Mouse (Mus musculus): Measurements from ENCODE around the gene Pex10. TPM values are rescaled to one million over a fixed set of nuclear protein-coding genes. Genes with fewer than 3 reads are reported as not detected.

Gene Pex10
- polyA plus RNA-seq, 1 experiment from 2014 or later: 22.7 TPM

DNA sequence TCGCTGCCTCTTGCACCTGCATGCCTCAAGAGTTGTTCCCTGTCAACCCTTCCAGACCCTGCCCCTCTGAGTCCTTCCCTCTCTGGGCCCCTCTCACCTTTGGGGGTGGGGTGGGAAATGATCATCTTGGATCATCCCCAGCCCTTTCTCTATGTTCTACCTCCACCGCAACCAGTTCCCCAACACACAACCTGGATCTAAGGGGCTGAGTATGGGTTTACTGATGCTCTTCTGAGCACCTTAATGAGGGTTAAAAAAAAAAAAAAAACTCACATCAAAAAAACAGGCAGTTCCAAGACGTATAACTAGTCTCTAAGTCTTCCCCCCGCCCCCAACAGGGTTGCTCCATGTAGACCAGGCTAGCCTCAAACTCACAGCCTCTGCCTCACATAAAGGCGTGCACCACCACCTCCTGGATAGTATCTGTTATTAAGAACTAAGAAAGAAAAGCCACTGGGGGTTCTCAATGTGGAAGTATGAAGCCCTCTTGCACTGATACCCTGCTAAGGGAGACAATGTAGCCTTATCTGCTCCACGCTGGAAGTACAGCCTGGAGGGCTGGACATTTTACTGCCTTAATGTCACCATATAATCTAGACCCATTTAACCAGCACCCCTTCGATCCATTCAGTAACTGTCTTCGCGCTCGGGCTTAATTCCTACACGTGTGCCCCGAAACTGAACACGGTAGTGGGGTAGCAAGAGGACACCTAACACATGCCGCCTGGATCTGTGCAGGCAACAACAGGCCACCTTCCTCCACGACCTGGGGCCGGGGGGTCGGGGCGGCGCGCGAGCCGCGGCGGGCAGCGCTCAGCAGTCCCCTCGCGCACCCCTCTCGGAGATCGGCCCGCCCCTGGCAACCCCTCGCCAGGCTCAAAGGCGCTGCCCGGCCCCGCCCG lies 18.6 kb downstream of the Pex10 start:
- ATAC-seq (replicated peaks): 0 out of 2 replicates have a peak, but pooled peaks have one; percentile 0
- 6% methylated on average over 35 of the region's 35 CpGs for WGBS

DNA sequence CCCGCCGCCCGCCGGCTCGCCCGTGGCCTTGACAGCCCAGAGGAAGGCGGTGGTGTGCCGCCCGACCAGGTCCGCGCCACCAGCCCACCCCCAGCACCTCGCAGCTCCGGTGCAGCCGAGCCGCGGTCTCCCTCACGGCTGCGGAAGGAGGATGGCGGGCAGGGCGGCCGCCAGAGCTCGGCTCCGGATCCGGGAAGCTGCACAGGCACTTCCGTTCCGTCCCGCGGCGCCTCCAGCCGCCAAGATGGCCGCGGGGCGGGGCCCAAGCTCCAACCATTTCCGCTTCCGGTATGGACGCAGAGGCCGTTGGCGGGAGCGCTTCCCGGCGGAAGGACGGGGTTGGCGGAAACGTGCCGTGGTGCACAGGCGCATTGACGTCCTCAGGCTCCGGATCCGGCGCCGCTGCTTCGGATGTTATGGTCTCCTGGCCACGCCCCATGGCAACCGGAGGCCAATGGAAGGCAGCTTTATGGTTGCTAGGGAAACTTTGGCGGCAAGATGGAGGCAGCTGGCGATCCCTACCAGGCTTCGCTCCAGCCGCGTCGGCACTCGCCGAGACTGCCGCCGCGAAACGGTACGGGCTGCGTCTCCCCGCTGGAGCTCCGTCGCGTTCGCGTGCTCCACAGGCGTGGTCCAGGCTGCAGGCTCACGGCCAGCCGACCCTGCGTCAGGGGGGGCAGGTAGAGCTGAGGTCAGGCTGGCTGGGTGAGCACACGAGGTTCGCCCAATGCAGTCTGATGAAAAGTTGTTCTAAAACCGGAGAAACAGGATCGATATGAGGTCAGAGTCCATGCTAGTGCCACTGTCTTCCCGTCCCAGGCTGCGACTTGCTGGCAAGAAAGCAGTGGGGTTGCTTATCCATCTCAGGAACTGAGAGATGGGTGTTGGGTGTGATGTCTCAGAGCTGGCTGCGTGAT lies 19.6 kb downstream of the Pex10 start, which contains the start of the genes Rer1 and Morn1:
Gene Rer1 (minus strand): TSS at position 275 of the 917 bp plus-strand sequence.
Gene Morn1 (plus strand): TSS at position 470 of the 917 bp plus-strand sequence.
- under 1% methylated on average over 82 of the region's 85 CpGs for WGBS
- Histone ChIP-seq H3K36me3 (replicated peaks) (peaks cover 3% of the 10 kb centered on the region), H3K9me3 (no peaks in the 10 kb centered on the region), H3K27ac (peak within 1 kb of the TSS; percentile 94), H3K4me1 (peaks cover 29% of the 10 kb centered on the region), H3K4me2 (peak within 1 kb of the TSS; percentile 82), H3K27me3 (replicated peaks) (no peaks in the 10 kb centered on the region), H3K4me3 (peak within 1 kb of the TSS; percentile 55), H3K9ac (peak within 1 kb of the TSS; percentile 96)
- ATAC-seq (replicated peaks): peak; percentile 98

More for the DNA sequence above, 18.6 kb downstream of the Pex10 start:
- peaks cover 5% of the 10 kb centered on the region for H3K36me3 ChIP-seq (replicated peaks)
- no peaks in the 10 kb centered on the region for H3K27me3 ChIP-seq (replicated peaks)
- peak overlapping the region; percentile 55 for H3K4me3 ChIP-seq
- H3K9me3 ChIP-seq: no peaks in the 10 kb centered on the region
- H3K27ac ChIP-seq: peak overlapping the region; percentile 94
- H3K4me2 ChIP-seq: peak overlapping the region; percentile 82
- peak overlapping the region; percentile 96 for H3K9ac ChIP-seq
- H3K4me1 ChIP-seq: peaks cover 29% of the 10 kb centered on the region

DNA sequence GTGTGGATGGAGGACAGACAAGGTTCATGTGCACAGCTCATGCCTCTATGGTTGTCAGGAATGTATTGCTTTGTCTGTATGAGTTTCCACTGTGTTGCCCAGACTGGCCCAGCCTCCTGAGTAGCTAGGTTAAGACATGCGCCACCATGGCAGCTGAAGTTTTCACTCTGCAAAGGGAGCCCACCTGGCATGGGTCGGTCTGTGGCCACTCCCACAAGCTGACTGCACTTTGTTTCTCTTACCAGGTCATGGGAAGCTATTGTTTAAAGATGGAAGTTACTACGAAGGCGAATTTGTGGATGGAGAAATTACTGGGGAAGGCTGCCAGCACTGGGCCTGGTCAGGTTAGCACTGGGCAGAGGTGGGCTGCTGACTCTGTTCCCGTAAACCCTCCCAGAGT lies 22.4 kb downstream of the Pex10 start:
- WGBS: 88% methylated on average over 5 of the region's 5 CpGs
- H3K27ac ChIP-seq: no peak overlapping the region
- ATAC-seq (replicated peaks): no peak
- H3K4me1 ChIP-seq: peaks cover 22% of the 10 kb centered on the region
- H3K36me3 ChIP-seq (replicated peaks): no peaks in the 10 kb centered on the region
- no peak overlapping the region for H3K4me2 ChIP-seq
- H3K9ac ChIP-seq: no peak overlapping the region
- no peak overlapping the region for H3K4me3 ChIP-seq
- H3K9me3 ChIP-seq: no peaks in the 10 kb centered on the region
- H3K27me3 ChIP-seq (replicated peaks): no peaks in the 10 kb centered on the region

DNA sequence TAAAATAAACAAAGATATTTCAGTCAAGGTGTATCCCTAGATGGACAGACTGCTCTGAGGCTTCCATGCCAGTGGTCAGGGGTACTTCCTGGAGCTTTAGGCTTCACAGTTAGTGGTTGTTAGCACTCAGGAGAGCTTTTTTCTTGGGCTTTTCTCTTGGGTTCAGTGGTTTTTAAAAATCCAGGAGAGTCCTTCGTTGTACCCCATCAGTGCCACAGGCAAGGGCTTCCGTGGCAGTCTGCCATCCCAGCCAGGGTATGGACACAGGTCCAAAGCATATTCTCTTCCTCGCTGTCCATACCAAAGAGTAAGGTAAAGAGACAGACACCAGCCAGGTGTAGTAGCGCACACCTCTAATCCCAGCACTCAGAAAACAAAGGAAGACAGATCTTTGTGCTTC lies 23.3 kb downstream of the Pex10 start:
- H3K9ac ChIP-seq: no peak overlapping the region
- 94% methylated on average over 4 of the region's 4 CpGs for WGBS
- peaks cover 14% of the 10 kb centered on the region for H3K4me1 ChIP-seq
- no peak overlapping the region for H3K4me3 ChIP-seq
- H3K27me3 ChIP-seq (replicated peaks): no peaks in the 10 kb centered on the region
- ATAC-seq (replicated peaks): no peak
- no peak overlapping the region for H3K4me2 ChIP-seq
- H3K27ac ChIP-seq: no peak overlapping the region
- no peaks in the 10 kb centered on the region for H3K9me3 ChIP-seq
- H3K36me3 ChIP-seq (replicated peaks): no peaks in the 10 kb centered on the region

DNA sequence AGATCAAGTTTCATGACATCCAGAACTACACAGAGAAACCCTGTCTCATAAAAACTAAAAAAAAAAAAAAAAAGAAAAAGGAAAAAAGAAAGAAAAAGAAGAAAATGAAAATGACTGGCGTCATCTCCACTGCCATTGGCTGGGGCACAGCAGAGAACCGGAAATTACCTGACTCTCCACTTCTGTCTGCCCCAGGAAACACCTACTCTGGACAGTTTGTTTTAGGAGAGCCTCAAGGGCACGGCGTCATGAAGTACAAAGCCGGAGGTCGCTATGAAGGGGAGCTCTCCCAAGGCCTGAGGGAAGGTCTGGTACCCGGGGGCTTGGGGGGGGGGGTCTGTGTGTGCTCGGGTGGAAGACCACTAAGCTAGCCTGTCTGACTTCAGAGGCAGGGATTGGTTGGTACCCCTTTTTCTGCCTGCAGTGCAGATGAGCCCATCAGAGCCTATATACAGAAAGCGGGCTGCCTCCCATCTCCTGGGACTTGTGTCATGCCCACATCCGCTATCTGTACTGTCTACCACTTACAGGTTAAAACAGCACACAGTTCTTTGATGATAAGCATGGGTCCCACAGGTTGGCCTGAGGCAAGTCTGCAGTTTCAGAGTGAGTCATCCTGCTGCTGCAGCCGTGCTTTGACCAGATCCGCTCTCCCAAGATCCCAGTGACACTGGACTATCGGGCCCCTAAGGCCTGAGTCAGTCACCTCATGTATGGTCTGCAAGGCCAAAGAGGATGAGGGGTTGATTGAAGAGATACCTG lies 24.1 kb downstream of the Pex10 start:
- 93% methylated on average over 13 of the region's 13 CpGs for WGBS
- no peak for ATAC-seq (replicated peaks)
- no peak overlapping the region for H3K4me3 ChIP-seq
- no peak overlapping the region for H3K27ac ChIP-seq
- no peak overlapping the region for H3K4me2 ChIP-seq
- H3K4me1 ChIP-seq: peaks cover 12% of the 10 kb centered on the region
- no peaks in the 10 kb centered on the region for H3K27me3 ChIP-seq (replicated peaks)
- no peaks in the 10 kb centered on the region for H3K36me3 ChIP-seq (replicated peaks)
- H3K9me3 ChIP-seq: no peaks in the 10 kb centered on the region
- no peak overlapping the region for H3K9ac ChIP-seq

DNA sequence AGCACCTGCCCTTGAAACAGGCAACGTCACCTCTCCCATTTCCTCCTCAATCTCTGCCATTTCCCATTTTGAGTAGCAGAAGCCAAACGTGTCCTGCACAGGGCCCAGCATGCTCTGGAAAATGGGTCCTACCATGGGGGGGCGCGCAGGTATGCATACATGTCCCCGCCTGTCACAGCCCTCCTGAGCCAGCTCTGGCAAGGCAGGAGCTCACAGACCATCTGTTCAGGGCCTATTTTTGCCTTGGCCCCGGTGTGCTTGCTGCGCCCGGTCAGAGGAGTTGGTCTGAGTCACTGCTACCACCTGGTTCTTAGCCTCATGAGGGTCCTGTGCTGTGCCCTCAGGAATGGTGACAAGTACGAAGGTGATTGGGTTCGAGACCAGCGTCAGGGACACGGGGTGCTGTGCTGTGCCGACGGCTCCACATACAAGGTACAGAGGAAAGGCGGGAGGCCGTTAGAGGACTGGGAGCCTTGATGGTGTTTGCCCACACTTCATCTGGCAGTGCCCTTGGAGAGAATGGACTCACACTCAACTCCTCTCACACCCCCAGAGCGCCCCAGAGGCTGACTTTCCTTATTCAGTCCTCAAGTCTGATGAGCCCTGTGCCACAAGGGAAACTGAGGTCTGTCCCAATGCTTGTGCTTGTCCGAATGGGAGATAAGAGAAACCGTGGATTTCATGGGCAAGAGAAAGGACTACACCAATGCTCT lies 26.1 kb downstream of the Pex10 start:
- no peak overlapping the region for H3K4me2 ChIP-seq
- no peak for ATAC-seq (replicated peaks)
- H3K27ac ChIP-seq: no peak overlapping the region
- no peaks in the 10 kb centered on the region for H3K36me3 ChIP-seq (replicated peaks)
- 91% methylated on average over 19 of the region's 19 CpGs for WGBS
- H3K9me3 ChIP-seq: no peaks in the 10 kb centered on the region
- no peak overlapping the region for H3K9ac ChIP-seq
- no peaks in the 10 kb centered on the region for H3K27me3 ChIP-seq (replicated peaks)
- peaks cover 3% of the 10 kb centered on the region for H3K4me1 ChIP-seq
- H3K4me3 ChIP-seq: no peak overlapping the region

DNA sequence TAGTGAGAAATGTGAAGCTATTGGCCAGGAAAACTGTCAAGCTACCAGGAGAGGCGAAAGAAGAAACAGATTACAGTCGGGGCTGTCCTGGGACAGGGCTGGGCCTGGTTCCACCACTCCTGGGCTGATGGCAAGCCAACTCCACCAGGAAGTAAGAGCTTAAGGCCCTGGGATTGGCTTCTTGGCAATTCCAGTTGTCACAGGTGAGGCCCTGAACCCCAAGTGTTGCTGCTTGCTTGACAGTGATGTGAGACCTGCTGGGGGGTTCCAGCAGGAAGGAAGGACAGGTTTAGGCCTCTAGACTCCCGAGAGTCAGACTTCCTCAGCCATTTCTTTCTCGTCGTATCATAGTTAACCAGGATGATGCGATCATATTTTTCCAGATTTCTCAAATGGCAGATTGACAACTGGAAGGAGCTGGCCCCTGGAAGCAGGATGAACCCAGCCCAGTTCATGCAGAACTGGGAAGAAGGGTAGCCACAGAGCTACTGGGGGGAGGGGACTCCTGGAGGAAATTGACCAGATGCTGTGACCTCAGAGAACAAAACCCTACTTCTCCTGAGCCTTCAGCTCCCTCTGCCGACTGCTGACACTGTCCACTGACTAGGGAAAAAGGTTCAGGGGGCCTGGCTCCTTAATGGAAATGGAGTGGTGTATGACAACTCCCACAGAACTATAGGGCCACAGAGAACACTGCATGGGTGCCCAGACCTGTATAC lies 26.8 kb downstream of the Pex10 start:
- no peak for ATAC-seq (replicated peaks)
- H3K27me3 ChIP-seq (replicated peaks): no peaks in the 10 kb centered on the region
- H3K36me3 ChIP-seq (replicated peaks): no peaks in the 10 kb centered on the region
- H3K4me2 ChIP-seq: no peak overlapping the region
- peaks cover 3% of the 10 kb centered on the region for H3K4me1 ChIP-seq
- no peaks in the 10 kb centered on the region for H3K9me3 ChIP-seq
- H3K9ac ChIP-seq: no peak overlapping the region
- 86% methylated on average over 7 of the region's 7 CpGs for WGBS
- no peak overlapping the region for H3K4me3 ChIP-seq
- H3K27ac ChIP-seq: no peak overlapping the region

DNA sequence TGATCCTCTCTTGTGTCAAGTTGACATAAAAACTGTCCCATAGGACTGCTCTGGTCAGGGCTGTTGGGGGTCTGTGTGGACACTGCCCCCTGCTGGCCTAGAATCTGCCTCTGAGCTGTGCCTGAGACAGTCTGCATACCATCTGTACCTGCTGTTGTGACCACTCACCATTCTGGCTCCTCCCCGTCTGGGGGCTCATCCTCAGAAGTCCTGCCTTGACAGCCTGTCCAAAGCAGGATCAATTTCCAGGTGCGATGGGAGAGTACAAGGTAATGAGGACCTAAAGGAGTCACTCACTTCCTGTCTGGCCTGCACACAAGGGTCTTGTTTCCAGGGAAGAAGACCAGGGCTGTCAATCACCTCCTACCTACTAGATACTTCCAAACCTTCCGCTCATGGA lies 27.7 kb downstream of the Pex10 start:
- Histone ChIP-seq H3K4me2 (no peak overlapping the region), H3K4me3 (no peak overlapping the region), H3K4me1 (peaks cover 3% of the 10 kb centered on the region), H3K27me3 (replicated peaks) (no peaks in the 10 kb centered on the region), H3K9ac (no peak overlapping the region), H3K27ac (no peak overlapping the region), H3K9me3 (no peaks in the 10 kb centered on the region), H3K36me3 (replicated peaks) (no peaks in the 10 kb centered on the region)
- ATAC-seq (replicated peaks): 0 out of 2 replicates have a peak, but pooled peaks have one; percentile 38
- WGBS: 67% methylated on average over 3 of the region's 3 CpGs

DNA sequence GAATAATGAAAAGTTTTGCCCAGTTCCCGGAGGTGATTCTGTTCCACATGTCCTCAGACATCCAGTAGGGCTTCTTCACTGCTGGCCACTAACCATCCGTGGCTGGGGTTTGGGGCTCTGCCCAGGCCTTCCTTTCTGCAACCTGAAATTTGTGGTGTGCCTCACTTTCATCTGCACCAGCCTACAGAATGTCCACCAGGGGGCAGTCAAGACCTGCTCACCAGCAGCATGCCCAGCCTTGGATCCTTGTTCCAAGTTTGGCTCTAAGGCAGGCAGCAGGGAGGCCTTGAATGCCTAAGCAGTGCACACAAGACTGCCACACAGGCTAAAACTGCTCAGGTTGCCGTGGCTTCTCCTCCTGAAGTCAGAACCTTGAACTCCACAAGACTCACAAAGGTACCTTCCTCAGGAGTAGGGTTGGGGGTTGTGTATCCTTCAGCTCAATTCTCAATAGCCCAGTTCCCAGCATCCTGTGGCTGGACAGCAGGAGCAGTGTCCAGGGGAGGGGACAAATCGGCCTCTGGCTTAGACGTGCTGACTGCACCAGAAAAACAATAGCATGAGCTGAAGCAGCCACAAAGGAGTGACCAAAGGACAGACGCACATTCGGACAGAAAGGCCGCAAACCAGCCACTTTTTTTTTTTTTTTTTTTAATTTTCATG lies 28.6 kb downstream of the Pex10 start:
- H3K4me2 ChIP-seq: no peak overlapping the region
- H3K9me3 ChIP-seq: no peaks in the 10 kb centered on the region
- H3K4me3 ChIP-seq: no peak overlapping the region
- H3K4me1 ChIP-seq: peaks cover 3% of the 10 kb centered on the region
- H3K27ac ChIP-seq: peak overlapping the region; percentile 49; the same call in 1 of the 2 replicates
- no peaks in the 10 kb centered on the region for H3K27me3 ChIP-seq (replicated peaks)
- H3K9ac ChIP-seq: no peak overlapping the region
- WGBS: 27% methylated on average over 8 of the region's 8 CpGs
- peak; percentile 84 for ATAC-seq (replicated peaks)
- H3K36me3 ChIP-seq (replicated peaks): no peaks in the 10 kb centered on the region

DNA sequence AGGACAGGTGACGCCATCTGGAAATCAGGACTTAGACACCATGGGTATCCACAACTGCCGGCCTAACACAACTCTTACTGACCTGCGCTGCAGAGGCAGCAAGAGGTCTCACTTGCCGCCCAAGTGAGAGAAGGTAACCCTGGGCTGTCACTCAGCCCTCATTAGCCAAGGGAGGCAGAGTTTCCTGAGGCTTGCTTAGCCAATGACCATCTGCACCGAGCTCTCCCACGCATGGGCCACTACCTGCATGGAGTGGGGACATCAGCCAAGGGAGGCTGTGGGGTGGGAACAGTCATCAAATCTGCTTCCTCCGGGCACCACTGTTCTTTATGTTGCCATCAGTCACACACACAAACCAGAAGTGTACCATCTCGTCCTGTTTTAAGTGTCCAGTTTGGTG lies 29.2 kb downstream of the Pex10 start:
- H3K36me3 ChIP-seq (replicated peaks): no peaks in the 10 kb centered on the region
- H3K9ac ChIP-seq: no peak overlapping the region
- H3K4me1 ChIP-seq: peaks cover 3% of the 10 kb centered on the region
- 87% methylated on average over 8 of the region's 8 CpGs for WGBS
- ATAC-seq (replicated peaks): no peak
- no peaks in the 10 kb centered on the region for H3K9me3 ChIP-seq
- H3K27ac ChIP-seq: no peak overlapping the region
- no peak overlapping the region for H3K4me3 ChIP-seq
- no peak overlapping the region for H3K4me2 ChIP-seq
- H3K27me3 ChIP-seq (replicated peaks): no peaks in the 10 kb centered on the region

All from midbrain, embryonic 15.5 days (tissue).